Mouse (Mus musculus) adrenal gland, postnatal 10 days (tissue): ENCODE data around the gene Samd14. TPM values are rescaled to one million over a fixed set of nuclear protein-coding genes. Genes with fewer than 3 reads are reported as not detected.

Experiments
- DNase-seq: peaks from one replicate; pipeline ENCODE4 v3.0.0; 2021; ENCODE audit warnings: mixed read lengths
- total RNA-seq, 2 experiments: library from RNA; stranded (reverse); gene quantifications; 2 replicates each; pipeline ENCODE4 v1.2.3; 2021

The Samd14 gene
- total RNA-seq, 2 experiments from 2014 or later: 7.3 to 11.0 TPM

GRCm38 (mm10) chr11:94989562-94990017 lies 20.1 kb upstream of the Samd14 start:
- peak; percentile 87 for DNase-seq

DNA sequence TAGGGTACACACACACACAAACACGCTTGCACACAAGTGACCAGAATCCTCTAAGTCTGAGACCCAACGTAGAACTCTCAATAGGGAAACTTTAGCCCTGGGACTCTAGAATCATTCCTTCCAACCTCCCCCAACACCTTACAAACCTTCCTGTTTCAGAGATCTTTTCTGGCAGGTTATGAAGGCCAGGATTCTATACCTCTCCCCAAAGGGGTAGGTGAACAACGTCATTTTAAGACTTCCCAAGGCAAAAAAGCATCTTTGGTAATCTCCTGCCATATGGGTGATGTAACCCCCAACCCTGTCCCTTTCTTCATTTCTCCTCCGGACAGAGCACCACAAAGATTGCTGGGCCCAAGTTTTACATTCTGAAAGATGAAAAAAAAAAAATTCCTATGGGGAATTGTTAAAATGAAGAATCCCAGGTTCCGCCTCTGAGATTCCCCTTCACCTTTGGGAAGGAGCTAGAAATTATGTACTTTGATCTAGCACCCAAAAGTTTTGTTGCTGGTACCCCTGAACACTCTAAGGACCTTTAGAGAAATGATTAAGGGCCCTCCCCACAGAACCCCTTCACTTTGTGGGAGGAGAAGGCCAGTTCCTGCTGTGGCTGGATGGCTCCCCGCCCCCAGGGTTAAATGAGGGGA lies 19.5 kb upstream of the Samd14 start:
- no peak for DNase-seq

GRCm38 (mm10) chr11:94990749-94991577 lies 18.7 kb upstream of the Samd14 start, which contains the start of gene Ppp1r9b:
TSS of gene Ppp1r9b (plus strand) at chr11:94991035.
- peak; percentile 96 for DNase-seq

DNA sequence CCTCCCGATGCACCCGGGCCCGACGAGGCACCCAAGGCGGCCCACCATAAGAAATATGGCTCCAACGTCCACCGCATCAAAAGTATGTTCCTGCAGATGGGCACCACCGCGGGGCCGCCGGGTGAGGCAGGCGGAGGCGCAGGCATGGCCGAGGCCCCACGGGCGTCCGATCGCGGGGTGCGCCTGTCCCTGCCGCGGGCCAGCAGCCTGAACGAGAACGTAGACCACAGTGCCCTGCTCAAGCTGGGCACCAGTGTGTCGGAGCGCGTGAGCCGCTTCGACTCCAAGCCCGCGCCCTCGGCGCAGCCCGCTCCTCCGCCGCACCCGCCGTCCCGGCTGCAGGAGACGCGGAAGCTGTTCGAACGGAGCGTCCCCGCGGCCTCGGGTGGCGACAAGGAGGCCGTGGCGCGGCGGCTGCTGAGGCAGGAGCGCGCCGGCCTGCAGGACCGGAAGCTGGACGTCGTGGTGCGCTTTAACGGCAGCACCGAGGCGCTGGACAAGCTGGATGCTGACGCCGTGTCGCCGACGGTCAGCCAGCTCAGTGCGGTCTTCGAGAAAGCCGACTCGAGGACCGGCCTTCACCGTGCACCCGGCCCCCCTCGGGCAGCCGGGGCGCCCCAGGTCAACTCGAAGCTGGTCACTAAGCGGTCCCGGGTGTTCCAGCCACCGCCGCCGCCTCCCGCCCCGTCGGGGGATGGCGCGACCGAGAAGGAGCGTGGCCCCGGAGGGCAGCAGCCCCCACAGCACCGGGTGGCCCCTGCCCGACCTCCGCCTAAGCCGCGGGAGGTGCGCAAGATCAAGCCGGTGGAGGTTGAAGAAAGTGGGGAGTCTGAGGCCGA lies 17.8 kb upstream of the Samd14 start:
- DNase-seq: peak; percentile 72

DNA sequence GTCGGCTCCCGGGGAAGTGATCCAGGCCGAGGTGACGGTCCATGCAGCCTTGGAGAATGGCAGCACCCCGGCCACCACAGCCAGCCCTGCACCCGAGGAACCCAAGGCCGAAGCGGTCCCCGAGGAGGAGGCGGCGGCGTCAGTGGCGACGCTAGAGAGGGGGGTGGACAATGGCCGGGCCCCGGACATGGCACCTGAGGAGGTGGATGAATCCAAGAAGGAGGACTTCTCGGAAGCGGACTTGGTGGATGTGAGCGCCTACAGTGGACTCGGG lies 17.3 kb upstream of the Samd14 start:
- peak; percentile 59 for DNase-seq

- peak; percentile 69 for DNase-seq
Measured at GRCm38 (mm10) chr11:94992754-94993606, 16.7 kb upstream of the Samd14 start.

- peak; percentile 66 for DNase-seq
Measured at GRCm38 (mm10) chr11:94994208-94994814, 15.4 kb upstream of the Samd14 start.

GRCm38 (mm10) chr11:94994947-94995772 lies 14.5 kb upstream of the Samd14 start:
- DNase-seq: no peak

DNA sequence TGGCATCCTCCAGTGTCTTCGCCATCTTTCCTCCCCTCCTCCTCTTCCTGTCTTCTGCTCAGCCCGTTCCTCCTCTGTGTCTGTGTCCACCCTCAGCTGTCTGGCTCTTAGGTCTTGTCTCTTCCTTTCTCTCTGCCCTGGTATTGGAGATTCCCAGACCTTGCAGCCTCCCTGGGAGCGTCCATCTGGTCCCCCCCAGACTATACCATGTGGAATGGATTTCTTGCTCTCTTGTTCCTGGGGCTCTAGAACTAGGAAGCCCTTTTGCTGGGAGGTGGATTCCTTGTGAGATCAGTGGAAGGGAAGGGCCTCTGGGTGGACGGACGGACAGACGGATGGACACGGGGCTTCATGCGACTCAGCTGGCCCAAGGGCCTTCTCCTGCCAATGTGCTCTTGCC lies 13.6 kb upstream of the Samd14 start:
- no peak for DNase-seq

- DNase-seq: no peak
Measured at GRCm38 (mm10) chr11:94996984-94997383, 12.7 kb upstream of the Samd14 start.

GRCm38 (mm10) chr11:94997596-94997995 lies 12.1 kb upstream of the Samd14 start:
- DNase-seq: no peak

GRCm38 (mm10) chr11:94998041-94998531 lies 11.6 kb upstream of the Samd14 start:
- no peak for DNase-seq

DNA sequence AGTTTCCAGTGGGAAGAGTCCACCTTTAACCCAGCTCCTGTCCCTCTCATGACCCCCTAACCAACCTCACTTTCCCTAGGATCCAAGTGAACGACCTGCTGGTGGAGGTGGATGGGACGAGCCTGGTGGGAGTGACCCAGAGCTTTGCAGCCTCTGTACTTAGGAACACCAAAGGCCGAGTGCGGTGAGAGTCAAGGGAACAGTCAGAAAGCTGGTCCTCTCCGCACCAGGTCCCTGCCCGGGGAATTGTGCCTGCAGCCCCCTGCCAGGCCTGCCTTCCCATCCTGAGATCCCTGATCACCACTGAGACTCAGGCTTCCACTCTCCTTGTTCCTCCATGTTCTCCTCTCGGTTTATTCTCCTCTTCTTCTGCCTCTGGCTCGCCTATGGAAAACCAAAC lies 9.6 kb upstream of the Samd14 start:
- DNase-seq: no peak

- peak; percentile 50 for DNase-seq
Measured at GRCm38 (mm10) chr11:95000548-95000947, 9.1 kb upstream of the Samd14 start.

DNA sequence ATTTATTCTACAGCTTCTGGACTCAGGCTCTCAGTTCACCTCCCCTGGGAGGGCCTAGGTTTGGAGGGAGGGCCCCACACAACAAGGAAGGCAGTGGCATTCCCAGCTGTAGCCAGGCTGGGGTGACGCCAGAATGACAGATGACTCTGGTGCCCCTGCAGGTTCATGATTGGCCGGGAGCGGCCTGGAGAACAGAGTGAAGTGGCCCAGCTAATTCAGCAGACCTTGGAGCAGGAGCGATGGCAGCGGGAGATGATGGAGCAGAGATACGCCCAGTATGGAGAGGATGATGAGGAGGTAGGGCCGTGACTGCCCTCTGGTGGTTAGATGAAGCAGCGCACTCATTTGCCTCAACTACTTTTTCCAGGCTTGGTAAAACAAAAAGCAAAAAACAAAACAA lies 8.6 kb upstream of the Samd14 start:
- peak; percentile 80 for DNase-seq

DNA sequence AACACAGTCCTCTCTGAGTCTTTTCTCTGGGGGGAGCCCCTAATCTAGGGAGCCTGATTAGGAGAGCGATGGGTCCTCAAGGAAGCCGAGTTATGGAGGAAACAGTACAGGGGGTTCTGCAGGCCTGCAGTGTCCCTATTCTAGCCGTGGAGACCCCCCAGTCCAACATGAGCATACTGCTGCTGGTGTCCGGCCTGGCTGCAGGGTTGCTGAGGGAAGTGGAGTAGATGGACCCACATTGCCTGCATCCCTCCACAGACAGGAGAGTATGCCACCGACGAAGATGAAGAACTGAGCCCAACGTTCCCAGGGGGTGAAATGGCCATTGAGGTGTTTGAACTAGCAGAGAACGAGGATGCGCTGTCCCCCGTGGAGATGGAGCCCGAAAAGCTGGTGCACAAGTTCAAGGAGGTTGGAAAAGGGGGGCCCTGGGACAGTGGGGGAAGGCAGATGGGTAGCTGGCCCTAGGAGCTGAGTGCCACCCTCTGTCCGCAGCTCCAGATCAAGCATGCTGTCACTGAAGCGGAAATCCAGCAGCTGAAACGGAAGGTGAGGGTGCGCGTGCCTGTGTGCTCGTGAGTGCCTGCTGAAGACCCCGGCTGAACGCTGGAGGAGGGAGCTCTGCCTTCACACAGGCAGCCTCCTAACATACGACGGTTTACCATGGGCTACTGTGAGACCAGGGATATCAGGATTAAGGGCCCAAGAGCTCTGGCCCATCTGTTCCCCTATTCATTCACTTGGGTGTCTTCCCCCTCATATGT lies 7.9 kb upstream of the Samd14 start:
- no peak for DNase-seq

DNA sequence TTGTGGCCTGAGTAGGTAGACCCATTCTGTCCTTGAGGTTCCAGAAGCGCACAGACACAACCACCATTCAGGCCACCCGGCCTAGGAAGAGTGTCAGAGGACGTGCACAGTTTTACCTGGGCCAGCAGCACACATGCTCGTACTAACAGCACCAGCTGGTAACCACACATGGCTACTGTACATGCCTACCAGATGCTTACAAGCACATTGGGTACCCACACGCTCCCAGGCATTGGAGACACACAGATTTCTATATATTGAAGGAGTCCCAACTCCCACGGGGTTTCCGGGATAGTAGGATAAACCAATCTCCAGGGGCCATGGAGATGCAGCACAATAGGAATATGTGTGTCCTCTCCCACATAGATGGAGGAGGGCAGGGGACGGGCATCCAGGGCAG lies 7.0 kb upstream of the Samd14 start:
- DNase-seq: peak; percentile 3

GRCm38 (mm10) chr11:95004136-95004936 lies 5.3 kb upstream of the Samd14 start:
- DNase-seq: peak; percentile 16

GRCm38 (mm10) chr11:95004937-95005198 lies 4.8 kb upstream of the Samd14 start:
- DNase-seq: peak; percentile 6
